Mouse (Mus musculus): ENCODE measurements around the gene Cdc14a. TPM values are rescaled to one million over a fixed set of nuclear protein-coding genes. Genes with fewer than 3 reads are reported as not detected.
A peak's percentile ranks its signal among the peaks of the same experiment; 100 is the strongest.

Gene Cdc14a
- total RNA-seq, 2 experiments from 2014 or later, result 20.6 to 23.8 TPM

GRCm38 (mm10) chr3:116290041-116290815, 133.6 kb downstream of the Cdc14a start:
- intact Hi-C loops (cut with DNase I), result no loop called here
- DNase-seq, result no peak

DNA sequence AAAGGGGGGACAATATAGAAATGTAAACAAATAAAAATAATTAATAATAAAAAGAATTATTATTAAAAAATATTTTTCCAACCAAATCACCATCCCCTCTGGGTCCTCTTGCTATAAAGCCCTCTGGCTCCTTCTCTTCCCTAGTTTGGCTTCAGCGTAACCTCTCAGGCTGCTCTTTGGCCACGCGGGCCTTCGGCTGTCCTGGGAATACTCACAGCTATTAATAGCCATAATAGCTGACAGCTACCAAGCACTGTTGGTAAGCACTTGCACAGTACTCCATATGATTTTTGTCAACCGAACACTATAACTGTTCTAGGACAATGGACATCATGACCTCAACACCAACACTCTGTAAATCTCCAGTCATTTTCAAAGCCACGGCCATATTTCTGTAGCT, 135.0 kb downstream of the Cdc14a start:
- DNase-seq, result no peak
- intact Hi-C loops (cut with DNase I), result no loop called here

DNA sequence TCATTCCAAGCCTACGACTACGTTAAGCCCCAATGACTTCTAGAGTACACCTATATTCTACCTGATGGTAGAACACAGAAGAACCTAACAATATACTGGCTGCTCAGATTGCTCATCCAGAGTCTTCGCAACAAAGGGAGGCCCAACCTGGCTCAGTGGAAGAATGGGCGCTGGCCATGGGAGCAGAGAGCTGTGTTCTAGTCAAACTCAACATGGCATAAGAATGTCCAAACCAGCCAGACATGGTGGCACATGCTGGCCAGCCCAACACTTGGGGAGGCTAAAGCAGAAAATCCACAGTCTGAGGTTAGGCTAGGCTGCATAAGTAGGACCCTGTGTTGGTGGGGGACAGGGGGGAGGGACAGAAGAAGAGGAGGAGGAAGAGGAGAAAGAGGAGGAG, 139.1 kb downstream of the Cdc14a start:
- no peak for DNase-seq
- intact Hi-C loops (cut with DNase I), result no loop called here

- intact Hi-C loops (cut with DNase I), result no loop called here
These were observed 139.8 kb downstream of the Cdc14a start for GRCm38 (mm10) chr3:116283996-116284395.

DNA sequence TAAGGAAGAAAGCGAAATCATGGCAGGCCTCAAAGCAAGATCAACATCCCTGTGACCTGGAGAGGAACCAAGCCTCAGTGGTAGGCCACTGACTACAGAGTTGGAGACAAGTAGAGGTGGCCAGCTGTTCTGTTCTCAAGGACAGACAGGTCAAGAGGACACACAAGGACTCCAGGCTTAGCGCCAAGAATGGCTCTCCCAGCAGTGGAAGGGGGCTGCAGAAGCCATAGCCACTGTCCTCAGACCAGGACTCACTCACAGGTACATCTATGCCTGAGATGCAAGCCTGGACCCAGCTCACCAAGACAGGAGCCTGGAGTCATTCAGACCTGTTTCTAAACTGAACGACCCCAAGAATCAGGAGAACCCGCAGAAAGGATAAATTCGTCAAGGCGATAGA, 142.2 kb downstream of the Cdc14a start:
- intact Hi-C loops (cut with DNase I), result no loop called here
- DNase-seq, result no peak

More at GRCm38 (mm10) chr3:116283996-116284395, 139.8 kb downstream of the Cdc14a start:
- DNase-seq, result no peak

- intact Hi-C loops (cut with DNase I), result no loop called here
- DNase-seq, result no peak
These were observed 146.7 kb downstream of the Cdc14a start for GRCm38 (mm10) chr3:116277146-116277545.

- no peak for DNase-seq
- intact Hi-C loops (cut with DNase I), result no loop called here
These were observed 152.2 kb downstream of the Cdc14a start for GRCm38 (mm10) chr3:116271679-116272078.

DNA sequence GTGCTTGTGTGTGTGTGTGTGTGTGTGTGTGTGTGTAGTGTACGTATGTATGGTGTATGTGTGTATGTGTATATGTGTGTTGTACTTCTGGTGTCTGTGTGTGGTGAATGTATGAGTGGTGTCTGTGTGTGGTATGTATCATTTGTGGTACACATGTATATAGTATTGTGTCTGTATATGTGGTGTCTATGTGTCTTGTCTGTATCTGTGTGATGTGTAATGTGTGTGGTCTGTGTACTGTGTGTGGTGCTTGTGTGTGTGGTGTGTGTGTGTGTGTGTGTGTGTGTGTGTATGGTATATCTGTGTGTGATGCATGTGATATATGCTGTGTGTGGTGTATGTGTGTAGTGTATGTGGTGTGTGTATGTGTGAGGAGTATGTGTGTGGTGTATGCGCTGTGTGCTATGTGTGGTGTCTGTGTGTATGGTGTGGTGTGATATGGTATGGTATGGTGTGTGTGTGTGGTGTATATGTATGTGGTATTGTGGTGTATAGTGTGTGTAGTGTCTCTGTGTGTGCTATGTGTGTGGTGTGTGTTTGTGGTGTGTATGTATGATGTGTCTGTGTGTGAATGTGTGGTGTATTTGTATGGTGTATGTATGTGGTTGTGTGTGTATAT, 156.7 kb downstream of the Cdc14a start:
- intact Hi-C loops (cut with DNase I), result no loop called here
- DNase-seq, result no peak

DNA sequence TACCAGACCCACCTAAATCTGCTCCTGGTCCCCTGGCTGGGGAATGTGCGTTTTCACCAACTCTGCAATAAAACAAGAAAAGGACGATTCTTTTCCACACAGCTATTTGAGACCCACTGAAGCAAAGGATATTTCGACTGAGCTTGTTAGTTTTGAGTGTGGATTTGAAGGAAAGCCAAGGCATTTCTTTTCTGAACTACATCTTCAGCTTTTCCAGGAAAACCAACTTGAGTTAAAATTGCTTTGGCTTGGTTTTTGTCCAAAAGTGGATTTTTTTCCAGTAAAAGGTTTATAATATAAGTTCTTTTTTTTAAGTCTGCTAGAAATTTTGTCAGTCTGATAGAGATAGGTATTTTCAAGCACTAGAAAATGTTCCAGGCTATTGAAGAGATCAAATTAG, 157.5 kb downstream of the Cdc14a start:
- intact Hi-C loops (cut with DNase I), result no loop called here
- DNase-seq, result no peak

- intact Hi-C loops (cut with DNase I), result no loop called here
- DNase-seq, result no peak
These were observed 159.9 kb downstream of the Cdc14a start for GRCm38 (mm10) chr3:116263977-116264376.

DNA sequence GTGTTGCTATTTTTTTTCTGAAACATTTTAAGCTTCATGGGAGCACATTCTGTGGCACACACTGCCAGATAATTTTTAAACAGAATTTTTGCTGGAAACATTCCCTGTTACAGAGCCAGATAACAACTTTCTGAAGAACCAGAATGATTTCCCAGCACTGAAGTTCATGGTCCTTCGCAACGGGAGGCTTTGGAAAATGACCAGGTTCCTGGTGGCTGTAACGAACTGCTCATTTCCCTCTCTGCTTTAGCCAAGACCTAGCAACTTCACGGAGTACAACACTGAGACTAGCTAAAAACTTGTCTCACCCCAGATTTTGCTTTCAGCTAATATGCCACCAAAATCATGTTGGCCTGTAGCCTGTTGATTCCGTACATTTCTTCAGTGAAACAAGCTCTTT, 160.8 kb downstream of the Cdc14a start:
- intact Hi-C loops (cut with DNase I), result no loop called here
- no peak for DNase-seq

- intact Hi-C loops (cut with DNase I), result no loop called here
- no peak for DNase-seq
These were observed 167.7 kb downstream of the Cdc14a start for GRCm38 (mm10) chr3:116256104-116256503.

GRCm38 (mm10) chr3:116253077-116253531, 170.7 kb downstream of the Cdc14a start, which contains the start of gene Gpr88:
Gpr88 (minus strand) TSS chr3:116253503.
- intact Hi-C loops (cut with DNase I), result no loop called here
- peak; percentile 42 to 45 for DNase-seq

- intact Hi-C loops (cut with DNase I), result no loop called here
- DNase-seq, result peak; percentile 6 to 16
These were observed 171.4 kb downstream of the Cdc14a start for GRCm38 (mm10) chr3:116252255-116253040.

GRCm38 (mm10) chr3:116251481-116252254, 172.2 kb downstream of the Cdc14a start:
- peak; percentile 7 to 16 for DNase-seq

GRCm38 (mm10) chr3:116249026-116249425, 174.8 kb downstream of the Cdc14a start:
- intact Hi-C loops (cut with DNase I), result no loop called here
- DNase-seq, result no peak

More at GRCm38 (mm10) chr3:116251481-116252254, 172.2 kb downstream of the Cdc14a start:
- intact Hi-C loops (cut with DNase I), result no loop called here

DNA sequence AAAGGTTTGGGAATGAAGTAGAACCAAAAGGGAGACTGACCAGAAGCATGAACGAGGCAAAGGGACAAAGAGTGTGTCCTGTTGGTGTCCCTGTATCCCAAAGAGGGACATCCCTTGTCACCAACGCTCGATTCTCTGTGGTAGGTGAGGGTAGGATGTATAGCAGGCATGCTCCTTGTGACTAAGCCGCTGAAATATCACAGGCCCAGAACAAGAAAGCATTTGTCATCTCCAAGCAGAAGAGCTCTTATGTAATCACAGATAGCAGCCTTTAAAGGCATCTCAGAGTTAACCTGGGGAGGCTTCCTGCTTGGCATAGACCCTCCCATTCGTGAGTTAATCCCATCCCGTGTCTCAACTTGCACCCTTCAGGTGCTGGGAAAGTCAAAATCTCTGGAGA, 179.4 kb downstream of the Cdc14a start:
- intact Hi-C loops (cut with DNase I), result no loop called here
- no peak for DNase-seq

GRCm38 (mm10) chr3:116242685-116243084, 181.1 kb downstream of the Cdc14a start:
- intact Hi-C loops (cut with DNase I), result no loop called here
- no peak for DNase-seq

DNA sequence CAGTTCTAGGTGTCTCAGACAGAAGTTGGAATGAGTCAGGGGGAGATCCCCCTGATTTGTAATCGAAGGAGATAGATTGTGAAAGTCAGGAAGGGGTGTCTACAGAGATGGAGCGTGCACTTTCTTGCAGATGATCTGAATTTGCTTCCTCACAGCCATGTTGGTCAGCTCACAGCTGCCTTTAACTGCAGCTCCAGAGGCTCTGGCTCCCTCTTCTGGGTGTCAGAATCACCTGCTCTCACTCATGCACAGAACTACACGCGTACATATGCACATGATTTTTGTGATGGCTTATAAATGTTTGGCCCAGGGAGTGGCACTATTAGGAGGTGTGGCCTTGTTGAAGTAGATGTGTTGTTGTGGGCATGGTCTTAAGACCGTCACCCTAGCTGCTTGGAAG, 186.3 kb downstream of the Cdc14a start:
- DNase-seq, result no peak
- intact Hi-C loops (cut with DNase I), result no loop called here

- DNase-seq, result no peak
- intact Hi-C loops (cut with DNase I), result no loop called here
These were observed 187.0 kb downstream of the Cdc14a start for GRCm38 (mm10) chr3:116236856-116237255.

Data from gastrocnemius, postnatal 36 days (tissue).